Mouse (Mus musculus) lung, postnatal 0 days (tissue): ENCODE measurements around the gene Asic5. TPM values are rescaled to one million over a fixed set of nuclear protein-coding genes. Genes with fewer than 3 reads are reported as not detected.
A peak's percentile ranks its signal among the peaks of the same experiment; 100 is the strongest.

Experiments
- ATAC-seq: fragments of 200-750 bp; cut with Nextera tagmentation; 2 replicates; pipeline ENCODE4 v1.8.0; 2017; ENCODE audit warnings: moderate library complexity
- DNase-seq: peaks from one replicate; pipeline ENCODE4 v3.0.0-alpha.2; 2016; ENCODE audit warnings: low spot score
- H3K27ac ChIP-seq: fragments of 300-500 bp; sonication (generic); 2 replicates; pipeline ENCODE4 v1.5.1; 2014; ENCODE audit warnings: antibody characterized with exemption, mild to moderate bottlenecking, low read length, mixed read lengths
- H3K27me3 ChIP-seq: fragments of 300-500 bp; sonication (generic); replicated peaks from 2 replicates; pipeline ENCODE4 v1.6.1; 2014; ENCODE audit warnings: low read length, mixed read lengths; ENCODE audit not compliant: insufficient read depth
- H3K36me3 ChIP-seq: fragments of 300-500 bp; sonication (generic); 2 replicates; pipeline ENCODE4 v1.6.1; 2014; ENCODE audit warnings: low read length, mixed read lengths; ENCODE audit not compliant: insufficient read depth
- H3K4me1 ChIP-seq: fragments of 300-500 bp; sonication (generic); 2 replicates; pipeline ENCODE4 v1.6.1; 2014; ENCODE audit warnings: antibody characterized with exemption, low read depth, low read length, mixed read lengths; ENCODE audit not compliant: insufficient read depth
- H3K4me2 ChIP-seq: fragments of 300-500 bp; sonication (generic); replicated peaks from 2 replicates; pipeline ENCODE4 v1.6.1; 2014; ENCODE audit warnings: low read depth, mild to moderate bottlenecking, low read length, moderate library complexity, mixed read lengths
- H3K4me3 ChIP-seq: fragments of 300-500 bp; sonication (generic); 2 replicates; pipeline ENCODE4 v1.5.1; 2014; ENCODE audit warnings: low read depth, low read length
- H3K9ac ChIP-seq: fragments of 300-500 bp; sonication (generic); replicated peaks from 2 replicates; pipeline ENCODE4 v1.6.1; 2014; ENCODE audit warnings: low read depth, mild to moderate bottlenecking
- H3K9me3 ChIP-seq: fragments of 300-500 bp; sonication (generic); 2 replicates; pipeline ENCODE4 v1.6.1; 2016; ENCODE audit warnings: low read length, mixed read lengths
- CTCF ChIP-seq: IDR thresholded peaks from 2 replicates; pipeline ENCODE4 v1.5.1; 2016; ENCODE audit warnings: antibody characterized with exemption, mild to moderate bottlenecking
- EP300 ChIP-seq: IDR thresholded peaks from 2 replicates; pipeline ENCODE4 v1.6.1; 2016; ENCODE audit warnings: antibody characterized with exemption, mild to moderate bottlenecking, control low read depth
- WGBS: fragments of 180-500 bp; shearing (Covaris S2); extraction: QIAGEN DNeasy Blood & Tissue Kit; methylation state at CpG from one replicate; pipeline ENCODE4 v1.1.7; 2014; 5-methylcytosine and 5-hydroxymethylcytosine counted together
- polyA plus RNA-seq: library from polyadenylated mRNA; unstranded; fragments of >200 nt; fragmentation: Nextera tagmentation; extraction: Ambion mirVana; gene quantifications from 2 replicates; pipeline ENCODE4 v1.2.1, GENCODE M21; 2015

The Asic5 gene
- polyA plus RNA-seq, 1 experiment from 2014 or later = 0.12 TPM

DNA sequence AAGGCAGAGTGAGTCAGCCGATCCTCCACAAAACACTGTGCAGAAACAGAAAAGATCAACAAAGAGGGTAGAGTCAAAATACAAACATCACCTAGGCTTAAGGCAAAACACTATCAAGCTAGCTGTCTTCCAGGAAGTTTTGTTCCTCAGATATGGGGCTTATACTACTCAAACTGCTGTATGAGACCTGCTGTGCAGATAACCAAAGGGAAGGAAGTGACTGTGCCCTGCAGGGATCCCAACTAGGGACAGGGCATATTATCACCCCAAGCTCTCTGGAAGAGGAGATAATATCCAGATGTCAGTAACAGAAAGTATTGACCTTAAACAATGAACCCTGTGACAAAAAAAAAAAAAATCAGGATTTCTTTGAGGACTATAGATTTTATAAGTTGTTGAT, 33.0 kb upstream of the Asic5 start:
- DNase-seq = no peak
- ATAC-seq = no peak
- no peaks in the 10 kb centered on the region for H3K4me1 ChIP-seq
- no peak overlapping the region for H3K4me3 ChIP-seq
- 0 out of 2 replicates have a peak, but pooled peaks cover 7% of the 10 kb centered on the region for H3K36me3 ChIP-seq
- H3K27me3 ChIP-seq = no peaks in the 10 kb centered on the region
- no peak overlapping the region for H3K27ac ChIP-seq
- no peak overlapping the region for H3K9ac ChIP-seq
- no peaks in the 10 kb centered on the region for H3K9me3 ChIP-seq
- whole genome bisulfite sequencing = 76% methylated on average over 1 of the region's 1 CpGs
- H3K4me2 ChIP-seq = no peak overlapping the region
- no peak for TF ChIP-seq CTCF
- TF ChIP-seq EP300 = no peak

DNA sequence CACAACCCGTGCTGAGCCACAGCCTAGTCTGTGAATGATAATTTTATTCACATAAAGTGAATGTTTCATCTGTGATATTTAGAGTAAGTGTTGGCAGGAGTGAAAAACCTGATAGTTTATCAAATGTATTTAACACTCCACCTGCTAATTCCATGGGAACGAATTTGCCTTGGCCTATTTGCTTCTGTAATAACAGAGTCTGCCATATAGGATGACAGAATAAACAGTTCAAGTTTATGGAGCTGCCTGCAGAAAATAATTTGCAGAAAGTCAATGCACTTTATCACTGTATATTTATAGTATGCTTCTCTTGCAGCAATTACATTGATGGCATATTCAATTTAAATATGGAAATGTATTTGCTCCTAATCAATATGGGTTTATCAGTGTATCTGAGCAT, 30.3 kb upstream of the Asic5 start:
- no peak overlapping the region for H3K9ac ChIP-seq
- no peaks in the 10 kb centered on the region for H3K27me3 ChIP-seq
- H3K4me3 ChIP-seq = no peak overlapping the region
- no peak overlapping the region for H3K27ac ChIP-seq
- no peak overlapping the region for H3K4me2 ChIP-seq
- H3K36me3 ChIP-seq = 0 out of 2 replicates have a peak, but pooled peaks cover 7% of the 10 kb centered on the region
- DNase-seq = no peak
- 73% methylated on average over 2 of the region's 2 CpGs for WGBS
- ATAC-seq = no peak
- H3K9me3 ChIP-seq = no peaks in the 10 kb centered on the region
- H3K4me1 ChIP-seq = no peaks in the 10 kb centered on the region
- TF ChIP-seq CTCF (no peak), EP300 (no peak)

DNA sequence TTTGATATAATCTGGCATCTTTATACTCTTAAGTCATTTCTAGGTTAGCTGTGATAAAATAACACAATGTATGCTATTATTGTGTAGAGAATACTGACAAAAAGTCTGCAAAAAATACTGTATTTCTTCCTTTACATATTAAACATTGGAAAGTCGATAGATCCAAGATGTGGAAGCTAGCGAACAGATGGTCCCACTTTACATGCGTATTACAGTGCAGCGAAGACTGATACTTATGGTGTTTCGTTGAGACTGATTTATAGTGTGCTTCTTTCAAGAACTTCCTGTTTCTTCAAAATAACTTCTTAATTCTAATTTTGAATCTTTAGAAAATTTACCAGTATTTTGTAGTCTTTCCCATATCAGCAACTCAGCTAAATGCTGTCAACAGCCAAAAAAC, 24.6 kb upstream of the Asic5 start:
- 91% methylated on average over 5 of the region's 5 CpGs for WGBS
- H3K36me3 ChIP-seq = 0 out of 2 replicates have a peak, but pooled peaks cover 4% of the 10 kb centered on the region
- DNase-seq = no peak

DNA sequence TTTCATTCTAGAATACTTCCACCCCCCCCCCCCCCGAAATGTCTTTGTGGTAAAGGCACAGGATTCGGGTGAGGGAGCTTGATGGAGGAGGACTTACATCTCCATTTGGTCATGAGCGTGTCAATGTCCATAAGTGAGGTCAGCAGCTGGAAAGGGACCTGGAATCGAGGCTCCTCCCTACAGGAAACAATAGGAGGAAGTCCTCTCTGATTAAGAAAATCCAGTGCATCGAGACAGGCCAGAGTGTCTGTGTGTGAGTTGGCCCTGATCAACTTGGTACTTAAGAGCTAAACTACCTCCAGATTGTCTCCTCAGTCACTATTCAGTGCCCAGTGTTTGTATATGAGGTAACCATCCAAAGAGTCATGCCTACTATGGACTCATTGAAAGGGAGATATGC, 20.8 kb upstream of the Asic5 start:
- H3K9ac ChIP-seq = no peak overlapping the region
- TF ChIP-seq EP300 (no peak), CTCF (no peak)
- no peaks in the 10 kb centered on the region for H3K9me3 ChIP-seq
- H3K4me1 ChIP-seq = no peaks in the 10 kb centered on the region
- no peak overlapping the region for H3K4me3 ChIP-seq
- no peak for ATAC-seq
- H3K27ac ChIP-seq = no peak overlapping the region
- WGBS = 68% methylated on average over 5 of the region's 5 CpGs
- no peaks in the 10 kb centered on the region for H3K36me3 ChIP-seq
- no peak for DNase-seq
- no peak overlapping the region for H3K4me2 ChIP-seq
- H3K27me3 ChIP-seq = no peaks in the 10 kb centered on the region

More for the DNA sequence above, 24.6 kb upstream of the Asic5 start:
- Histone ChIP-seq H3K4me1 (no peaks in the 10 kb centered on the region), H3K27ac (no peak overlapping the region), H3K9ac (no peak overlapping the region), H3K9me3 (no peaks in the 10 kb centered on the region), H3K4me2 (no peak overlapping the region), H3K27me3 (no peaks in the 10 kb centered on the region), H3K4me3 (no peak overlapping the region)
- no peak for ATAC-seq
- no peak for TF ChIP-seq CTCF
- no peak for TF ChIP-seq EP300

DNA sequence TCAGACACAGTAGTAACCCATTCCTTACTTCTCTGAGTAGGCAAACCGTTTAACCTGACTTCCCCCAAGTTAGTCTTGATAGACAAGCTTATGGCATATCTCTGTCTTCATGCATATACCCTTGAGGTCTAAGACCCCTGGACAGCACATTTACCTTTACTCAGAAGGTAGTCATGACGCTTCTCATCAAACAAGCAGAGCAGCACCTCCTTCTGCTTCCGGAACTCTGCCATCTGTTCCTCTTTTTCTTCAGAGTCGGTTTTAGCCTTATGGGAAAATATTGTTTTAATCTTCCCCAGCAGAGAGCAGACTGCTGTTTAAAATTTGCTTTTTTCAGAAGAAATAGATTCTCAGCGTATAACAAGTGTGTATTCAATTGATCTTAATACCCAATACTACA, 18.3 kb upstream of the Asic5 start:
- 77% methylated on average over 5 of the region's 5 CpGs for WGBS
- ATAC-seq = no peak

DNA sequence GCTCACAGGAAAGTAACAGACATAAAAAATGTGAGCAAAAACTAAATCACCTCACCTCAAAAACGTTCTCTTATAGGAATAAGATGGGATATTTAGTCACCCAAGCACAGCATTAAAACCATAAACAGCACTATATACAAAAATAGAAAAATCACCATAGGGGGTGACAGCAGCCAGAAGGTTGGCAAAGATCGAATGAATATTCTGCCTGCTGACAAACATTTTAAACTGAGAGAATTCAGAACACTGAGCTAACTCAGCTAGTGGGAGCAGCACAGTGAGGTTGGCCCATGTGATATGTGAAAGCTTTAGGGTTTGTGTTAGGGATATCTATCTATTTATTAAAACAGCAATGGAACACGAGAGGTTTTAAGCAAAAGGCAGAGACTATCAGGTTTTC, 17.5 kb upstream of the Asic5 start:
- H3K4me2 ChIP-seq = no peak overlapping the region
- no peak overlapping the region for H3K4me3 ChIP-seq
- no peaks in the 10 kb centered on the region for H3K36me3 ChIP-seq
- no peak for DNase-seq
- H3K27me3 ChIP-seq = no peaks in the 10 kb centered on the region
- H3K9me3 ChIP-seq = no peaks in the 10 kb centered on the region
- no peak overlapping the region for H3K9ac ChIP-seq
- H3K27ac ChIP-seq = no peak overlapping the region
- 53% methylated on average over 3 of the region's 3 CpGs for WGBS
- no peak for ATAC-seq
- no peak for TF ChIP-seq EP300
- TF ChIP-seq CTCF = no peak
- H3K4me1 ChIP-seq = no peaks in the 10 kb centered on the region

More for the DNA sequence above, 18.3 kb upstream of the Asic5 start:
- no peak for TF ChIP-seq CTCF
- no peak for TF ChIP-seq EP300
- no peaks in the 10 kb centered on the region for H3K4me1 ChIP-seq
- no peak for DNase-seq
- no peaks in the 10 kb centered on the region for H3K9me3 ChIP-seq
- H3K27ac ChIP-seq = no peak overlapping the region
- no peak overlapping the region for H3K4me2 ChIP-seq
- H3K27me3 ChIP-seq = no peaks in the 10 kb centered on the region
- H3K9ac ChIP-seq = no peak overlapping the region
- H3K36me3 ChIP-seq = no peaks in the 10 kb centered on the region
- no peak overlapping the region for H3K4me3 ChIP-seq

GRCm38 (mm10) chr3:81975607-81976006, 6.5 kb upstream of the Asic5 start:
- no peak for DNase-seq
- H3K36me3 ChIP-seq = no peaks in the 10 kb centered on the region
- no peak overlapping the region for H3K4me3 ChIP-seq
- no peak overlapping the region for H3K9ac ChIP-seq
- H3K9me3 ChIP-seq = no peaks in the 10 kb centered on the region
- no peaks in the 10 kb centered on the region for H3K27me3 ChIP-seq
- H3K27ac ChIP-seq = no peak overlapping the region
- TF ChIP-seq EP300 (no peak), CTCF (no peak)
- H3K4me2 ChIP-seq = no peak overlapping the region
- peak; percentile 33; the same call in 1 of the 2 replicates for ATAC-seq
- H3K4me1 ChIP-seq = no peaks in the 10 kb centered on the region; the same call in 1 of the 2 replicates
- 24% methylated on average over 4 of the region's 4 CpGs for WGBS
